Mouse (Mus musculus) neural tube, embryonic 12.5 days (tissue): ENCODE measurements around the gene Pcdh19. TPM values are rescaled to one million over a fixed set of nuclear protein-coding genes. Genes with fewer than 3 reads are reported as not detected.
A peak's percentile ranks its signal among the peaks of the same experiment; 100 is the strongest.

ENCODE experiments used
- ATAC-seq: fragments of 200-750 bp; cut with Nextera tagmentation; 2 replicates; pipeline ENCODE4 v1.8.0; 2017; ENCODE audit warnings: low read depth, mild to moderate bottlenecking, moderate TSS enrichment, moderate library complexity; ENCODE audit not compliant: low FRiP score
- H3K27ac ChIP-seq: fragments of 300-500 bp; sonication (generic); 2 replicates; pipeline ENCODE4 v1.5.1; 2016
- H3K27me3 ChIP-seq: fragments of 300-500 bp; sonication (generic); replicated peaks from 2 replicates; pipeline ENCODE4 v1.6.1; 2016; ENCODE audit warnings: mild to moderate bottlenecking
- H3K36me3 ChIP-seq: fragments of 300-500 bp; sonication (generic); 2 replicates; pipeline ENCODE4 v1.6.1; 2016; ENCODE audit warnings: mild to moderate bottlenecking
- H3K4me1 ChIP-seq: fragments of 300-500 bp; sonication (generic); 2 replicates; pipeline ENCODE4 v1.6.1; 2016
- H3K4me2 ChIP-seq: fragments of 300-500 bp; sonication (generic); replicated peaks from 2 replicates; pipeline ENCODE4 v1.6.1; 2016; ENCODE audit warnings: mild to moderate bottlenecking
- H3K4me3 ChIP-seq: fragments of 300-500 bp; sonication (generic); 2 replicates; pipeline ENCODE4 v1.5.1; 2016
- H3K9ac ChIP-seq: fragments of 300-500 bp; sonication (generic); 2 replicates; pipeline ENCODE4 v1.6.1; 2016; ENCODE audit warnings: mild to moderate bottlenecking
- H3K9me3 ChIP-seq: fragments of 300-500 bp; sonication (generic); 2 replicates; pipeline ENCODE4 v1.6.1; 2016; ENCODE audit warnings: mild to moderate bottlenecking
- WGBS: fragments of 180-500 bp; shearing (Covaris S2); methylation state at CpG from one replicate; pipeline ENCODE4 v1.1.7; 2016; 5-methylcytosine and 5-hydroxymethylcytosine counted together
- polyA plus RNA-seq: library from polyadenylated mRNA; unstranded; fragments of >200 nt; fragmentation: Nextera tagmentation; extraction: Ambion mirVana; gene quantifications from 2 replicates; pipeline ENCODE4 v1.2.1, GENCODE M21; 2016

Pcdh19 gene
- polyA plus RNA-seq, 1 experiment from 2014 or later: 6.6 TPM

DNA sequence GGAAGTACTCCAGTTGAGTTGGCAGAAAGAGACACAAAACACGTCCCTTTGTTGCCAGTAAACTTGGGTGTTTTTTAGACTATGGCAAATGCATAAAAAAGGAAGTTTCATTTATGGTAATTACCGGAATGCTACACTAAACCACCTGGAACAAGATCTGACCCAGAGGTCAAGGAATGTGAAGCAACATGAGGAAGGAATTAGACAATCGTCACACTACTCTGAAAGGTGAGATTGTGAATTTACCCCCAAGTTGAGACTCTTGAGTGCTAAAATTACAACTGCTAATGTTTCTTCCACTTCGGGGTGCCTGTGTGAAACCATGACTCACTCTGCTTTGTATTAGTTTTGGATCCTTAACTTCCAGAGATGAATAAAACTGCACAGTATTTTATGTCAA lies 33.6 kb downstream of the Pcdh19 start:
- Histone ChIP-seq H3K4me2 (no peak overlapping the region), H3K27me3 (no peaks in the 10 kb centered on the region), H3K36me3 (no peaks in the 10 kb centered on the region), H3K9me3 (no peaks in the 10 kb centered on the region), H3K4me3 (no peak overlapping the region), H3K9ac (no peak overlapping the region), H3K4me1 (no peaks in the 10 kb centered on the region), H3K27ac (no peak overlapping the region)
- no peak for ATAC-seq
- WGBS: 66% methylated on average over 4 of the region's 4 CpGs

- 64% methylated on average over 3 of the region's 3 CpGs for WGBS
- H3K9ac ChIP-seq: no peak overlapping the region
- H3K4me3 ChIP-seq: no peak overlapping the region
- no peaks in the 10 kb centered on the region for H3K4me1 ChIP-seq
- H3K36me3 ChIP-seq: no peaks in the 10 kb centered on the region
- H3K27ac ChIP-seq: no peak overlapping the region
- ATAC-seq: no peak
- no peaks in the 10 kb centered on the region for H3K9me3 ChIP-seq
- H3K27me3 ChIP-seq: no peaks in the 10 kb centered on the region
- no peak overlapping the region for H3K4me2 ChIP-seq
Observed at GRCm38 (mm10) chrX:133653071-133653470, 35.7 kb downstream of the Pcdh19 start.

DNA sequence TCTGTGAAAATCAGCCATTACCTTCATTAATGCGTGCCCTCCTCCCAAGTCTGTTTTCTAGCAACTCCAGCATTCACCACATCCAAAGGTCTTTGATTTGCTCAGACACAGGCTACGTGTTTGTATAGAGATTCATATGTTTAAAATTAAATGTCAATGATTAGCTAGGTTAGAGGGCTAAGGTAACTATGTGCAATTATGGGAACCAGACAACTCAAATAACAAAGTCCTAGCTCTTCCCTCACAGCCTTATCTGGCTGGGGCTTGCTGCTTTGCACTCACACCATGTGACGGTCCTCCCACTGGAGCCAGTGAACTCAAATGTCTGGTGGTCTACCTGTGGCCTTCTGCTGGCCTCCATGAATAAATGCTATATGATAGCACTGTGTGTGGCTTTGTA lies 38.4 kb downstream of the Pcdh19 start:
- WGBS: 84% methylated on average over 3 of the region's 3 CpGs
- Histone ChIP-seq H3K27me3 (no peaks in the 10 kb centered on the region), H3K27ac (no peak overlapping the region), H3K9ac (no peak overlapping the region), H3K4me2 (no peak overlapping the region), H3K4me1 (no peaks in the 10 kb centered on the region), H3K9me3 (no peaks in the 10 kb centered on the region), H3K36me3 (no peaks in the 10 kb centered on the region), H3K4me3 (no peak overlapping the region)
- ATAC-seq: no peak

DNA sequence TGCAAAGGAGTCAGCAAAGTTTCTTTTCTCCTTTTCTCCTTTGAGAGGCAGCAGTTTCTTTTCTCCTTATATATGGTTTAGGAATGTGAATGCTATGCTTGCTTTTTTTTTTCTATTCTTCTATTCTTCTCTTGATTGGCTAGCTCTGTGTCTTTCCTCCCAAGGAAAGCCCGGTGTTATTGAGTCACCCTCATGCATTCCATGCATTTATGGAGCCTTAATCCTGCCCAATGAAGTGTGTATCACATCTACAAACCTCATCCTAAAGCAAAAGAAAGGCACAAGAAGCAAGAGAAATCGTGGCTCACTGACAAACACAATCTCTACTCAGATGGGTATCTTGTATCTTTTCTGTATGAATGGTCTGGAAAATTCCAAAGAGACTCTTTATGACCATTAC lies 41.0 kb downstream of the Pcdh19 start:
- Histone ChIP-seq H3K4me2 (no peak overlapping the region), H3K9ac (no peak overlapping the region), H3K27me3 (no peaks in the 10 kb centered on the region), H3K4me3 (no peak overlapping the region), H3K4me1 (no peaks in the 10 kb centered on the region), H3K27ac (no peak overlapping the region), H3K9me3 (no peaks in the 10 kb centered on the region), H3K36me3 (no peaks in the 10 kb centered on the region)
- no peak for ATAC-seq
- WGBS: 65% methylated on average over 2 of the region's 2 CpGs

- ATAC-seq: no peak
- no peak overlapping the region for H3K4me3 ChIP-seq
Observed at GRCm38 (mm10) chrX:133639445-133639844, 49.3 kb downstream of the Pcdh19 start.

DNA sequence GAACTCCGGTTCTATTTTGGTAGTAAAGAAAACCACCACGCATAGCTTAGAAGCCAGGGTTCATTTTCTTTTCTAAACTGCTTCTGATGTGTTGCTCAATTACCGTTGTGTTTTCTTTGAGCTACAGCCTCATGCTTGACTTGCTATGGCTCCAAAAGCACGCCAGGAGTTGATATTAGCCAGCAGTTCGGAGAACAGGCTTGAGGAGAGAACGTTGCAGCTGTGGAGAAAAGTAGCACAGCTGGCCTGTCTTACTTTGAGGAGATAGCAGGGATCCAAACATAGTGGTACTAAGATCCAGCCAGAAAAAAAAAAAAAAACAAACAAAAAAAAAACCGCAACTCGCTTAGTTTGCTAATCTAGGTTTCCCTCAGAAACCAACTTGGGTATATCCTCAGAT lies 59.2 kb downstream of the Pcdh19 start:
- Histone ChIP-seq H3K4me2 (no peak overlapping the region), H3K9me3 (no peaks in the 10 kb centered on the region), H3K36me3 (no peaks in the 10 kb centered on the region), H3K9ac (no peak overlapping the region), H3K4me3 (no peak overlapping the region), H3K4me1 (no peaks in the 10 kb centered on the region), H3K27me3 (no peaks in the 10 kb centered on the region), H3K27ac (no peak overlapping the region)
- WGBS: 77% methylated on average over 8 of the region's 8 CpGs
- ATAC-seq: no peak

More at GRCm38 (mm10) chrX:133639445-133639844, 49.3 kb downstream of the Pcdh19 start:
- H3K27me3 ChIP-seq: no peaks in the 10 kb centered on the region
- H3K9me3 ChIP-seq: no peaks in the 10 kb centered on the region
- H3K27ac ChIP-seq: no peak overlapping the region
- H3K9ac ChIP-seq: no peak overlapping the region
- no peaks in the 10 kb centered on the region for H3K4me1 ChIP-seq
- H3K36me3 ChIP-seq: no peaks in the 10 kb centered on the region
- no peak overlapping the region for H3K4me2 ChIP-seq

GRCm38 (mm10) chrX:133618222-133618621 lies 70.6 kb downstream of the Pcdh19 start:
- no peak overlapping the region for H3K4me2 ChIP-seq
- WGBS: 75% methylated on average over 1 of the region's 1 CpGs
- no peak for ATAC-seq

GRCm38 (mm10) chrX:133605828-133606227 lies 83.0 kb downstream of the Pcdh19 start:
- ATAC-seq: no peak
- H3K9ac ChIP-seq: no peak overlapping the region
- H3K27me3 ChIP-seq: no peaks in the 10 kb centered on the region
- H3K4me3 ChIP-seq: no peak overlapping the region
- no peaks in the 10 kb centered on the region for H3K9me3 ChIP-seq
- H3K4me1 ChIP-seq: no peaks in the 10 kb centered on the region
- no peak overlapping the region for H3K4me2 ChIP-seq
- WGBS: 74% methylated on average over 4 of the region's 4 CpGs
- no peaks in the 10 kb centered on the region for H3K36me3 ChIP-seq
- H3K27ac ChIP-seq: no peak overlapping the region

More at GRCm38 (mm10) chrX:133618222-133618621, 70.6 kb downstream of the Pcdh19 start:
- Histone ChIP-seq H3K9ac (no peak overlapping the region), H3K27ac (no peak overlapping the region), H3K9me3 (no peaks in the 10 kb centered on the region), H3K4me1 (no peaks in the 10 kb centered on the region), H3K27me3 (no peaks in the 10 kb centered on the region), H3K4me3 (no peak overlapping the region), H3K36me3 (no peaks in the 10 kb centered on the region)

DNA sequence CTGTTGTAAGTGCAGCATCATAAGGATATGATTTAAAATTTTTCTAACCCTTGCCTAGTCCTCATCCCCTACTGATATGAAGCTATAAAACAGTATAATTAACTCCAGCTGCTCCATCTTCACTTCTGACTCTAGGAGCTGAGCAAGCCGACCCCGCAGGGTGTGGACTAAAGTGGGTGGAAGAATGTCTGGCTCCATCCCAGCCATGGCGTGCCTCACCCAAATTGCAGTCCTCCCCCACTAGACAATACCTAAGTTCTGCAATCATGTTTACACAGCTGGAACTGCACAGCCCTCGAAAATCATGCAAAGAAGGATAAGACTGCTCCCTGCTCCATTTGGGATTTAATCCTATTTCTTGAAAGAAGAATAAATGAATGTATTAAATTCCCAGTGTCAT lies 84.5 kb downstream of the Pcdh19 start:
- H3K27ac ChIP-seq: no peak overlapping the region
- no peaks in the 10 kb centered on the region for H3K36me3 ChIP-seq
- H3K4me1 ChIP-seq: no peaks in the 10 kb centered on the region
- H3K27me3 ChIP-seq: no peaks in the 10 kb centered on the region
- ATAC-seq: no peak
- H3K9me3 ChIP-seq: no peaks in the 10 kb centered on the region
- WGBS: 51% methylated on average over 4 of the region's 4 CpGs
- H3K4me2 ChIP-seq: no peak overlapping the region
- no peak overlapping the region for H3K4me3 ChIP-seq
- no peak overlapping the region for H3K9ac ChIP-seq

- Histone ChIP-seq H3K4me3 (no peak overlapping the region), H3K9me3 (no peaks in the 10 kb centered on the region), H3K27ac (no peak overlapping the region), H3K9ac (no peak overlapping the region), H3K4me2 (no peak overlapping the region), H3K36me3 (no peaks in the 10 kb centered on the region), H3K27me3 (no peaks in the 10 kb centered on the region), H3K4me1 (no peaks in the 10 kb centered on the region)
- no peak for ATAC-seq
- WGBS: 70% methylated on average over 2 of the region's 2 CpGs
Observed at GRCm38 (mm10) chrX:133602068-133602467, 86.7 kb downstream of the Pcdh19 start.

DNA sequence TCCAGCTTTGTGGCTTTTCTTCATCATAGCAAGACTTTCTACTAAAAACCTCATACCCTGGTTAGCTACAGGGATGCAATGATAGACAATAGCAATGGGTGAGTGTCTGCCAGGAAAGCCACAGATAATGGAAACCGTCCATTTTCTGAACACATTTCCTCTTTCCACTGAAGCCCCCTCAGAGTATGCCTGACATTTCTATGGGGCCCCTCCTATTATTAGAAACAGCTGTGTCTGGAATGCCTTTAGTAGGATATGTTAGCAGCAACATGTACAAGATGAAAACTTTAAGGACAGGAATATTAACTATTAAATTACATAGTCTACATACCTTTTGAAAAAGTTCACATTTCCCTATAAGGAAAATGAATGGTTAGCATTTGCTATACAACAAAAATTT lies 87.1 kb downstream of the Pcdh19 start:
- no peak for ATAC-seq
- 85% methylated on average over 1 of the region's 1 CpGs for WGBS
- H3K4me2 ChIP-seq: no peak overlapping the region
- H3K4me1 ChIP-seq: no peaks in the 10 kb centered on the region
- H3K27me3 ChIP-seq: no peaks in the 10 kb centered on the region
- H3K9me3 ChIP-seq: no peaks in the 10 kb centered on the region
- no peak overlapping the region for H3K27ac ChIP-seq
- H3K36me3 ChIP-seq: no peaks in the 10 kb centered on the region
- H3K4me3 ChIP-seq: no peak overlapping the region
- H3K9ac ChIP-seq: no peak overlapping the region

DNA sequence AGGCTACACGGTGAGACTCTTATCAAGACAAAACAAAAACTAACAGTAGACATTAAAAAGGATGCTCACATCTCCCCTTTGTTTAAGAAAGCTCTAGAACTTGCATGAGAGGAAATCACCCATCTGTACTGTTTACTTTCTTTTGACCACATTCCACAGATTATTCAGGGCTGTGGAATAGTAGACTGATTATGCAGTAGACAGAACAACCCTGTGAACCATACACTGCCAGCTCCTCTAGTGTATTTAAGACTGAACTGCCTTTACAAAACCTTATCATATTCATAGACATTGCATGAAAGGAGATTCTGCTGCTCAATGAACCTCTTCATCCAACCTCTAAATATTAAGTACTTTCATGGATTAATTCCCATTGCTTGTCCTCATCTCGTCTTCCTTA lies 87.6 kb downstream of the Pcdh19 start:
- Histone ChIP-seq H3K9ac (no peak overlapping the region), H3K4me2 (no peak overlapping the region), H3K9me3 (no peaks in the 10 kb centered on the region), H3K27me3 (no peaks in the 10 kb centered on the region), H3K4me1 (no peaks in the 10 kb centered on the region), H3K36me3 (no peaks in the 10 kb centered on the region), H3K27ac (no peak overlapping the region), H3K4me3 (no peak overlapping the region)
- WGBS: 76% methylated on average over 2 of the region's 2 CpGs
- ATAC-seq: no peak

- no peak overlapping the region for H3K4me3 ChIP-seq
- no peak overlapping the region for H3K27ac ChIP-seq
- no peak overlapping the region for H3K9ac ChIP-seq
- H3K9me3 ChIP-seq: no peaks in the 10 kb centered on the region
- H3K27me3 ChIP-seq: no peaks in the 10 kb centered on the region
- no peaks in the 10 kb centered on the region for H3K4me1 ChIP-seq
- 38% methylated on average over 4 of the region's 4 CpGs for WGBS
- no peaks in the 10 kb centered on the region for H3K36me3 ChIP-seq
- H3K4me2 ChIP-seq: no peak overlapping the region
- ATAC-seq: 0 out of 2 replicates have a peak, but pooled peaks have one; percentile 72
Observed at GRCm38 (mm10) chrX:133575601-133576382, 113.0 kb downstream of the Pcdh19 start.
